Mouse (Mus musculus) frontal cortex, adult 2 months (tissue): ENCODE measurements at regions not wholly inside any gene's neighbourhood (a gene's known extent, or its start where the extent isn't known, plus 50 kb on each side); places are given as distances from the start of the nearest gene placed in this dataset.
A peak's percentile ranks its signal among the peaks of the same experiment; 100 is the strongest.

ENCODE experiments used
- DNase-seq, 2 experiments: peaks; one replicate each; pipeline ENCODE4 v3.0.0; 2022; ENCODE audit warnings: low spot score in 1 of 2; ENCODE audit errors: extremely low spot score in 1 of 2

- peak; percentile 29 to 52 for DNase-seq
Measured at GRCm38 (mm10) chr3:42286471-42286870, 544.1 kb downstream of the D3Ertd751e start.

GRCm38 (mm10) chr3:42312424-42312823, 570.0 kb downstream of the D3Ertd751e start:
- DNase-seq: no peak

GRCm38 (mm10) chr3:42327708-42328107, 585.3 kb downstream of the D3Ertd751e start:
- DNase-seq: no peak

GRCm38 (mm10) chr3:42342806-42343205, 600.4 kb downstream of the D3Ertd751e start:
- DNase-seq: peak; percentile 13 to 24

GRCm38 (mm10) chr3:42376785-42377184, 634.4 kb downstream of the D3Ertd751e start:
- peak in 1 of 2 experiments; percentile 40 for DNase-seq

- peak; percentile 35 to 59 for DNase-seq
Measured at GRCm38 (mm10) chr3:42382151-42382550, 639.7 kb downstream of the D3Ertd751e start.

GRCm38 (mm10) chr3:42402716-42403115, 660.3 kb downstream of the D3Ertd751e start:
- peak; percentile 5 to 53 for DNase-seq

GRCm38 (mm10) chr3:42408958-42409633, 666.7 kb downstream of the D3Ertd751e start:
- DNase-seq: peak; percentile 39 to 74

GRCm38 (mm10) chr3:42427363-42427762, 685.0 kb downstream of the D3Ertd751e start:
- no peak for DNase-seq

GRCm38 (mm10) chr3:42449575-42449974, 707.2 kb downstream of the D3Ertd751e start:
- DNase-seq: no peak

GRCm38 (mm10) chr3:42464353-42464752, 721.9 kb downstream of the D3Ertd751e start:
- no peak for DNase-seq

- DNase-seq: no peak
Measured at GRCm38 (mm10) chr3:42467125-42467524, 724.7 kb downstream of the D3Ertd751e start.

GRCm38 (mm10) chr3:42514922-42515593, 772.6 kb downstream of the D3Ertd751e start:
- DNase-seq: no peak

- no peak for DNase-seq
Measured at GRCm38 (mm10) chr3:42516286-42516685, 773.9 kb downstream of the D3Ertd751e start.

GRCm38 (mm10) chr3:42531397-42531796, 789.0 kb downstream of the D3Ertd751e start:
- peak in 1 of 2 experiments; percentile 36 for DNase-seq

GRCm38 (mm10) chr3:42566731-42567130, 824.3 kb downstream of the D3Ertd751e start:
- DNase-seq: no peak

GRCm38 (mm10) chr3:42570364-42571024, 828.1 kb downstream of the D3Ertd751e start:
- no peak for DNase-seq

- no peak for DNase-seq
Measured at GRCm38 (mm10) chr3:42571877-42572459, 829.6 kb downstream of the D3Ertd751e start.

- DNase-seq: no peak
Measured at GRCm38 (mm10) chr3:42573155-42573554, 830.7 kb downstream of the D3Ertd751e start.

- no peak for DNase-seq
Measured at GRCm38 (mm10) chr3:42582311-42582710, 839.9 kb downstream of the D3Ertd751e start.

GRCm38 (mm10) chr3:42587296-42587932, 845.0 kb downstream of the D3Ertd751e start:
- DNase-seq: no peak
